Mouse (Mus musculus) hindbrain, embryonic 16.5 days (tissue): ENCODE data around the gene Xpnpep2. TPM values are rescaled to one million over a fixed set of nuclear protein-coding genes. Genes with fewer than 3 reads are reported as not detected.

Source experiments
- ATAC-seq: fragments of 200-750 bp; cut with Nextera tagmentation; 2 replicates; pipeline ENCODE4 v1.8.0; 2017; ENCODE audit warnings: moderate TSS enrichment, moderate library complexity
- H3K27ac ChIP-seq: fragments of 300-500 bp; sonication (generic); 2 replicates; pipeline ENCODE4 v1.5.1; 2014; ENCODE audit warnings: low read depth, mild to moderate bottlenecking, control low read depth, low read length, moderate library complexity
- H3K27me3 ChIP-seq: fragments of 300-500 bp; sonication (generic); replicated peaks from 2 replicates; pipeline ENCODE4 v1.6.1; 2014; ENCODE audit warnings: low read length; ENCODE audit not compliant: control insufficient read depth, insufficient read depth
- H3K36me3 ChIP-seq: fragments of 300-500 bp; sonication (generic); 2 replicates; pipeline ENCODE4 v1.6.1; 2014; ENCODE audit warnings: mild to moderate bottlenecking, low read length, moderate library complexity, mixed read lengths; ENCODE audit not compliant: control insufficient read depth, insufficient read depth
- H3K4me1 ChIP-seq: fragments of 300-500 bp; sonication (generic); 2 replicates; pipeline ENCODE4 v1.6.1; 2014; ENCODE audit warnings: low read depth, low read length; ENCODE audit not compliant: control insufficient read depth, insufficient read depth
- H3K4me2 ChIP-seq: fragments of 300-500 bp; sonication (generic); 2 replicates; pipeline ENCODE4 v1.6.1; 2014; ENCODE audit warnings: mild to moderate bottlenecking, low read length, control low read depth, moderate library complexity
- H3K4me3 ChIP-seq: fragments of 300-500 bp; sonication (generic); 2 replicates; pipeline ENCODE4 v1.5.1; 2014; ENCODE audit warnings: mild to moderate bottlenecking, low read length, control low read depth, moderate library complexity
- H3K9ac ChIP-seq: fragments of 300-500 bp; sonication (generic); 2 replicates; pipeline ENCODE4 v1.6.1; 2014; ENCODE audit warnings: low read depth, mild to moderate bottlenecking, control low read depth, low read length, moderate library complexity
- H3K9me3 ChIP-seq: fragments of 300-500 bp; sonication (generic); 2 replicates; pipeline ENCODE4 v1.6.1; 2014; ENCODE audit warnings: mild to moderate bottlenecking, low read length, moderate library complexity; ENCODE audit not compliant: control insufficient read depth
- WGBS: fragments of 180-500 bp; shearing (Covaris S2); extraction: QIAGEN DNeasy Blood & Tissue Kit; methylation state at CpG from one replicate; pipeline ENCODE4 v1.1.7; 2014; 5-methylcytosine and 5-hydroxymethylcytosine counted together
- polyA plus RNA-seq: library from polyadenylated mRNA; unstranded; fragments of >200 nt; fragmentation: Nextera tagmentation; extraction: Ambion mirVana; gene quantifications from 2 replicates; pipeline ENCODE4 v1.2.1, GENCODE M21; 2015

Gene Xpnpep2
- polyA plus RNA-seq, 1 experiment from 2014 or later: 0.76 TPM

DNA sequence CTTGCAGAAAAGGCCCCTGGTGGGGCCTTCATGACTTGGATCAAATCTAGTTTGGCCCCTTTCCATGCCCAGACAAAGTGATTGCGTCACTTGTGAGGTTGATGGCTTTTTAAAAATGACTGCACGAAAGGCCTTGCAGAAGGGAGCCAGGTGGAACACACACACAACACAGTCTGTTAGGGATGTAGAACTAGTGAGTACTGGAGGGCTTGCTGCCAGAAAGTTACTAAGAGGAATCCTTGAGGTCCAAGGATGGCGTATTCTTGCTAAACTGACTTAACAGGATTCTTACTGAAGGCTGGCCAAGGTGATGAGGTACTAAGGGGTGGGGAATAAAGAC is 761 bp downstream of the Xpnpep2 start:
- H3K27ac ChIP-seq: no peak overlapping the region
- no peaks in the 10 kb centered on the region for H3K36me3 ChIP-seq
- no peak overlapping the region for H3K9ac ChIP-seq
- no peak for ATAC-seq
- no peaks in the 10 kb centered on the region for H3K4me1 ChIP-seq
- H3K9me3 ChIP-seq: no peaks in the 10 kb centered on the region
- no peak overlapping the region for H3K4me3 ChIP-seq
- H3K27me3 ChIP-seq: no peaks in the 10 kb centered on the region
- 84% methylated on average over 3 of the region's 3 CpGs for WGBS
- no peak overlapping the region for H3K4me2 ChIP-seq

DNA sequence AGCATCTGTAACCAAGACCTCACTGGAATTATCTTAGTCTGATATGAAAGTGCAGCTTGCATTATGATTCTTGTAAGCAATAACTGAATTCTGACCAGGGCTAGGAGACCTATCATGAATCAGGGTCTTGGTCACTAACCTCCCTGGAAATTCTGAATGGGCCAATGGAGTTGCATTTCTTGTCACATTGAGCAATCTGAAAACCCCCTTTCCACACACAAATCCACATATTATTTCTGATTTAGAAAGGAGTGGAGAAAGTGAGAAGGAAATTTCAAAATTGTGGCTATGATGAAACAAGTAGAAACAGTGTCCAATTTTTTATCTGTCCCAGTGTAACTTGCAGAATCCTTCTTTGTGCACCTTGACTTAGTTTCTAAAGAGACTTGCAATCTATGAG is 10.8 kb downstream of the Xpnpep2 start:
- Histone ChIP-seq H3K36me3 (no peaks in the 10 kb centered on the region), H3K9me3 (no peaks in the 10 kb centered on the region), H3K27me3 (no peaks in the 10 kb centered on the region), H3K4me3 (no peak overlapping the region), H3K9ac (no peak overlapping the region), H3K4me1 (no peaks in the 10 kb centered on the region), H3K27ac (no peak overlapping the region), H3K4me2 (no peak overlapping the region)
- no peak for ATAC-seq

DNA sequence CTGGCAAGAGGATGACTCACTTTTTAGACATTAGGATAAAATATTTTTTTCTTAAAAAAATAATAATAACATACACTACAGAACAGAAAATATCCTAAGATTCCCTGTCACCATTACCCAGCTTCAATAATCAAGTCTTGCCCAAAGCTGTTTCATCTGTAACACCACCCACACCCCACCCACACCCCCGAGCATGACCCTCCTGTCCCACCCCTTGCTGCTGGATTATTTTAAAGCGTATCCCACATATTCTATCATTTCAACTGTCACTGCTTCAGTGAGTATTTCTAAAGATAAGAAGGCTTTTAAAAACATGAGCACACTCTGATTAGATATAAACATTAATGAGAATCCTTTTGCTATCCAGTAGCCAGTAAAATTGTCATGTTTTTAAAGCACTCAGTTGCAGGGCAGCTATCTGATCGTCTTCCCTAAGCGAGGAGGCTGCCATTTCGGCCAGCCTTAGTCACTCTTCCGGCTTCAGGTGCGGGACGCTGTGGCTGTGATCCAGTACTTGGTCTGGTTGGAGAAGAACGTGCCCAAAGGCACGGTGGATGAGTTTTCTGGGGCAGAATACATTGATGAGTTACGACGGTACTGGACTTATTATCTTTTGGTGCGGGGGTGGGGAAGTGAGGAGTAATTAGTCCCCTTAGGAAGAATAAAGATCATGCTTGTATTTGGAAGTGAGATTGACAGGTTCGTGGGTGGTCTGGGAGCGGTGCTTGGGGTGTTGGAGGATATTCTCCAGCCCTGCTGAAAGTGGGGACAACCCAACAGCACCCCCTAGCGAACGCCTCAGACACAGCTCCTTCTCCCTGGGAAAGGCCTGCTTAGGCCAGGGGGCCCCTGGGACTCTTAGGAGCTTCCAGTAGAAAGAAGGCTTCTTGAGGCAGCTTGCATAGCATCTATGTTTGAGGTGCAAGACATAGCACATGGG is 15.9 kb downstream of the Xpnpep2 start:
- 29% methylated on average over 17 of the region's 17 CpGs for WGBS
- peak overlapping the region; percentile 39 for H3K4me2 ChIP-seq
- no peaks in the 10 kb centered on the region for H3K9me3 ChIP-seq
- H3K4me1 ChIP-seq: no peaks in the 10 kb centered on the region
- no peak overlapping the region for H3K9ac ChIP-seq
- H3K4me3 ChIP-seq: no peak overlapping the region
- H3K36me3 ChIP-seq: no peaks in the 10 kb centered on the region
- H3K27me3 ChIP-seq: no peaks in the 10 kb centered on the region
- no peak overlapping the region for H3K27ac ChIP-seq
- ATAC-seq: no peak

GRCm38 (mm10) chrX:48126903-48127476 is 18.5 kb downstream of the Xpnpep2 start:
- Histone ChIP-seq H3K36me3 (no peaks in the 10 kb centered on the region), H3K4me3 (no peak overlapping the region), H3K4me2 (no peak overlapping the region), H3K4me1 (no peaks in the 10 kb centered on the region), H3K9ac (no peak overlapping the region), H3K9me3 (no peaks in the 10 kb centered on the region), H3K27ac (no peak overlapping the region), H3K27me3 (no peaks in the 10 kb centered on the region)
- WGBS: 61% methylated on average over 6 of the region's 6 CpGs
- ATAC-seq: no peak

DNA sequence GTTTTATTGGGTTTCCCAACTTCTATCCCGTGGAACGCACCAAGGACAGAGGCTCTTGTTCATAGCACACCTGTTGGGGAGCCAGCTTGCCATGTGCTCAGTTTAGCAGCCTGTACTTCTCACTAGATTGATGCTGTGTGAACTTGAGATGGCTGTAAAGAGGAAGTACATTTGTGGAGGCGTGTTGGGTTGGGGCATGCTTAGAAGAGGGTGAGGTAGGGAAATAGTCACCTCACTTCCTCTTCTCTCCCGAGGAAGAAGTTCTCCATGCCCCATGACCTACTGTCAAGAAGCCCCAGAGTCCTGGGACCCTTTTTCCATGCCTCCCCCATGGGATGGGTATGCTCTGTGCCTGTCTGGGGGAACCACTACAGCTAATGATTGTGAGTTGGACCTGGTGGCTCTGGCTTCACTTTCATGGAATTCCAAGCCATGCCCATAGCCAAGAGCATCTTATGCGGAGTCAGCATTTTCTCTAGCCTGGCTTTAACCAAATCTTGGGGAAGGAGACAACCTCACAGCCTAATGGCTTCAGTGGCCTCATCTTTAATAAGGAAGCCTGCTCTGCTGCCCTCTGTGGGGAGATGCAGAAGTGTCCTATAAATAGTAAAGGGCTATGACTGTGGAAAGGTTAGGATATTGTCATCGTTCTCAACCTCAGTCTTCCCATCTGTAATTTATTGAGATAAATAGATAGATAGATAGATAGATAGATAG is 19.1 kb downstream of the Xpnpep2 start:
- Histone ChIP-seq H3K4me1 (no peaks in the 10 kb centered on the region), H3K27me3 (no peaks in the 10 kb centered on the region), H3K27ac (no peak overlapping the region), H3K4me3 (no peak overlapping the region), H3K9ac (no peak overlapping the region), H3K36me3 (no peaks in the 10 kb centered on the region), H3K9me3 (no peaks in the 10 kb centered on the region), H3K4me2 (no peak overlapping the region)
- ATAC-seq: no peak
- WGBS: 78% methylated on average over 6 of the region's 6 CpGs

DNA sequence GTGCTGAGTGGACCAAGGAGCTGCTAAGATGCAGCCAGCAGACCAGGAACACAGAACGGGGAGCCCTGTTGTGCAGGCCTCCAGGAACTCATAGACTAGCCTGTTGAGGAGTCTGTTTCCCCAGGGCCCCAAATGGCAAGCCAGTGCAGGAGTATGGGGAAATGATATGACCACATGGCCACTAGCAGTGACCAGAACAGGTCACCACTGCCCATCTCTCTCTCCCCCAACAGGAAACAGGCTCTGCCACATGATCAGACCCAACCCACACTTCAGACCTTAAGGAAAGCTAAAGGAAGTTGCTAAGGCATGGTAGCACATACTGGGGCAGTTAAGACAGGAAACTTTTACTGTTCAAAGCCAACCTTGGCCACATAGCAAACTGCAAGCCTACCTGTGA is 20.6 kb downstream of the Xpnpep2 start:
- Histone ChIP-seq H3K9ac (no peak overlapping the region), H3K4me2 (no peak overlapping the region), H3K4me1 (no peaks in the 10 kb centered on the region), H3K27ac (no peak overlapping the region), H3K27me3 (no peaks in the 10 kb centered on the region), H3K4me3 (no peak overlapping the region), H3K9me3 (no peaks in the 10 kb centered on the region), H3K36me3 (no peaks in the 10 kb centered on the region)
- no peak for ATAC-seq
- 73% methylated on average over 1 of the region's 1 CpGs for WGBS

DNA sequence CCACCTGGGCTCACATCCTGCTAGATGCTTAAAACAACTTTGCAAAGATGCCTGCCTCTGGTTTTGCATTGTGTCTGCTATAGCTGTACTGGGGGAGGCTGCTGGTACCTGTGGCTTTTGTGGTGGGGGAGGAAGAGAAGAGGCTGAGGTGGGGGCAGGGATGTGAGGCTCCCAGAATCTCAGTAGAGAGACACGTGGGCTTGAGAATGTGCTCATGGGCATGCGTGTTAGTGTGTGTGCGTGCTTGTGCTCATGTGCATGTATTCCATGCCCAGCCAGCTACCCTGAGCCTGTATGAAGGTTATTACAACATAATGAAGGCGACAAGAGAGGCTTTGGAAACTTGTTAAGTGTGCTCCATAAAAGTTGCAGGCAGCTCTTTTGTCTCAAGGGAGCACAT is 28.4 kb downstream of the Xpnpep2 start:
- Histone ChIP-seq H3K4me2 (no peak overlapping the region), H3K27me3 (no peaks in the 10 kb centered on the region), H3K4me1 (no peaks in the 10 kb centered on the region), H3K36me3 (no peaks in the 10 kb centered on the region), H3K9ac (no peak overlapping the region), H3K4me3 (no peak overlapping the region), H3K27ac (no peak overlapping the region), H3K9me3 (no peaks in the 10 kb centered on the region)
- WGBS: 88% methylated on average over 4 of the region's 4 CpGs
- no peak for ATAC-seq

- Histone ChIP-seq H3K9me3 (no peaks in the 10 kb centered on the region), H3K4me1 (no peaks in the 10 kb centered on the region), H3K9ac (no peak overlapping the region), H3K36me3 (no peaks in the 10 kb centered on the region), H3K27ac (no peak overlapping the region), H3K4me3 (no peak overlapping the region), H3K27me3 (no peaks in the 10 kb centered on the region), H3K4me2 (no peak overlapping the region)
- 75% methylated on average over 6 of the region's 6 CpGs for WGBS
- ATAC-seq: no peak
Observed at GRCm38 (mm10) chrX:48138011-48138410, 29.5 kb downstream of the Xpnpep2 start.

GRCm38 (mm10) chrX:48138539-48139275 is 30.2 kb downstream of the Xpnpep2 start:
- 0 out of 2 replicates have a peak, but pooled peaks have one; percentile 37 for ATAC-seq
- H3K9me3 ChIP-seq: no peaks in the 10 kb centered on the region
- 56% methylated on average over 7 of the region's 7 CpGs for WGBS
- no peak overlapping the region for H3K4me3 ChIP-seq
- no peaks in the 10 kb centered on the region for H3K4me1 ChIP-seq
- no peak overlapping the region for H3K9ac ChIP-seq
- no peaks in the 10 kb centered on the region for H3K36me3 ChIP-seq
- H3K27ac ChIP-seq: no peak overlapping the region
- H3K4me2 ChIP-seq: no peak overlapping the region
- H3K27me3 ChIP-seq: no peaks in the 10 kb centered on the region
